Mouse (Mus musculus) heart, embryonic 14.5 days (tissue): Measurements from ENCODE around the gene Stfa3. TPM values are rescaled to one million over a fixed set of nuclear protein-coding genes. Genes with fewer than 3 reads are reported as not detected.

ENCODE experiments used
- ATAC-seq: fragments of 200-750 bp; cut with Nextera tagmentation; 2 replicates; pipeline ENCODE4 v1.8.0; 2017; ENCODE audit warnings: low read depth, moderate TSS enrichment; ENCODE audit not compliant: insufficient number of reproducible peaks, insufficient read depth, low FRiP score
- H3K27ac ChIP-seq, 2 experiments: fragments of 200-500 bp in 1 of 2; fragments of 300-500 bp in 1 of 2; sonication (generic) in 1 of 2; replicated peaks in 1 of 2; 2 replicates each; pipeline ENCODE4 v1.5.1; 2012 to 2014; ENCODE audit warnings: low read depth in 2 of 2, low read length in 2 of 2, control low read depth in 1 of 2, mild to moderate bottlenecking in 1 of 2, mixed read lengths in 1 of 2; ENCODE audit not compliant: control insufficient read depth in 1 of 2, insufficient read depth in 1 of 2
- H3K27me3 ChIP-seq: fragments of 300-500 bp; sonication (generic); 2 replicates; pipeline ENCODE4 v1.6.1; 2014; ENCODE audit warnings: mild to moderate bottlenecking, low read length, control low read depth; ENCODE audit not compliant: control insufficient read depth, insufficient read depth
- H3K36me3 ChIP-seq: fragments of 300-500 bp; sonication (generic); 2 replicates; pipeline ENCODE4 v1.6.1; 2014; ENCODE audit warnings: mild to moderate bottlenecking, control low read depth, low read length, mixed read lengths; ENCODE audit not compliant: control insufficient read depth, insufficient read depth
- H3K4me1 ChIP-seq, 2 experiments: fragments of 200-500 bp in 1 of 2; fragments of 300-500 bp in 1 of 2; sonication (generic) in 1 of 2; 2 replicates each; pipeline ENCODE4 v1.6.1; 2012 to 2014; ENCODE audit warnings: low read length in 2 of 2, control low read depth in 1 of 2, mixed read lengths in 1 of 2; ENCODE audit not compliant: control insufficient read depth in 2 of 2, insufficient read depth in 2 of 2
- H3K4me2 ChIP-seq: fragments of 300-500 bp; sonication (generic); 2 replicates; pipeline ENCODE4 v1.6.1; 2014; ENCODE audit warnings: mild to moderate bottlenecking, low read length
- H3K4me3 ChIP-seq, 2 experiments: fragments of 200-500 bp in 1 of 2; fragments of 300-500 bp in 1 of 2; sonication (generic) in 1 of 2; 2 replicates each; pipeline ENCODE4 v1.5.1; 2012 to 2014; ENCODE audit warnings: low read length in 2 of 2, mild to moderate bottlenecking in 2 of 2, control low read depth in 1 of 2, low read depth in 1 of 2, moderate library complexity in 1 of 2; ENCODE audit not compliant: control insufficient read depth in 1 of 2, insufficient read depth in 1 of 2
- H3K9ac ChIP-seq: fragments of 300-500 bp; sonication (generic); 2 replicates; pipeline ENCODE4 v1.6.1; 2014; ENCODE audit warnings: mild to moderate bottlenecking, low read length
- H3K9me3 ChIP-seq: fragments of 300-500 bp; sonication (generic); 2 replicates; pipeline ENCODE4 v1.6.1; 2016; ENCODE audit warnings: low read length, control low read depth; ENCODE audit not compliant: control insufficient read depth
- WGBS: fragments of 180-500 bp; shearing (Covaris S2); extraction: QIAGEN DNeasy Blood & Tissue Kit; methylation state at CpG from one replicate; pipeline ENCODE4 v1.1.7; 2014; 5-methylcytosine and 5-hydroxymethylcytosine counted together
- polyA plus RNA-seq: library from polyadenylated mRNA; unstranded; fragments of >200 nt; fragmentation: Nextera tagmentation; extraction: Ambion mirVana; gene quantifications from 2 replicates; pipeline ENCODE4 v1.2.1, GENCODE M21; 2014

Stfa3 gene
- polyA plus RNA-seq: not detected in 2 replicates

GRCm38 (mm10) chr16:36455342-36455802 is at the start of gene Stfa3:
Gene Stfa3, minus strand, starts transcription at chr16:36455392.
- Histone ChIP-seq H3K9me3 (no peaks in the 10 kb centered on the region), H3K36me3 (no peaks in the 10 kb centered on the region), H3K27ac (no peak within 1 kb of the TSS), H3K4me1 (no peaks in the 10 kb centered on the region), H3K4me3 (no peak within 1 kb of the TSS), H3K9ac (no peak within 1 kb of the TSS), H3K27me3 (no peaks in the 10 kb centered on the region), H3K4me2 (no peak within 1 kb of the TSS)
- 72% methylated on average over 4 of the region's 4 CpGs for WGBS
- ATAC-seq: no peak

- no peaks in the 10 kb centered on the region for H3K4me1 ChIP-seq
- 67% methylated on average over 2 of the region's 2 CpGs for WGBS
- no peaks in the 10 kb centered on the region for H3K27me3 ChIP-seq
- H3K4me3 ChIP-seq: no peak overlapping the region
- no peak overlapping the region for H3K4me2 ChIP-seq
- H3K9me3 ChIP-seq: no peaks in the 10 kb centered on the region
- no peak for ATAC-seq
- no peak overlapping the region for H3K27ac ChIP-seq
- H3K36me3 ChIP-seq: no peaks in the 10 kb centered on the region
- no peak overlapping the region for H3K9ac ChIP-seq
Measured at GRCm38 (mm10) chr16:36502286-36502685, 47.1 kb upstream of the Stfa3 start.

GRCm38 (mm10) chr16:36492420-36492819 is 37.2 kb upstream of the Stfa3 start:
- 73% methylated on average over 1 of the region's 1 CpGs for WGBS
- Histone ChIP-seq H3K9ac (no peak overlapping the region), H3K36me3 (no peaks in the 10 kb centered on the region), H3K27me3 (no peaks in the 10 kb centered on the region), H3K4me3 (no peak overlapping the region), H3K27ac (no peak overlapping the region), H3K9me3 (no peaks in the 10 kb centered on the region), H3K4me2 (no peak overlapping the region), H3K4me1 (no peaks in the 10 kb centered on the region)
- no peak for ATAC-seq

GRCm38 (mm10) chr16:36476866-36477265 is 21.7 kb upstream of the Stfa3 start:
- Histone ChIP-seq H3K27ac (no peak overlapping the region), H3K9ac (no peak overlapping the region), H3K4me1 (no peaks in the 10 kb centered on the region), H3K4me2 (no peak overlapping the region), H3K36me3 (no peaks in the 10 kb centered on the region), H3K9me3 (no peaks in the 10 kb centered on the region), H3K27me3 (no peaks in the 10 kb centered on the region), H3K4me3 (no peak overlapping the region)
- whole genome bisulfite sequencing: 72% methylated on average over 9 of the region's 9 CpGs
- ATAC-seq: no peak

- Histone ChIP-seq H3K4me1 (no peaks in the 10 kb centered on the region), H3K4me2 (no peak overlapping the region), H3K36me3 (no peaks in the 10 kb centered on the region), H3K9ac (no peak overlapping the region), H3K27ac (no peak overlapping the region), H3K9me3 (no peaks in the 10 kb centered on the region), H3K4me3 (no peak overlapping the region), H3K27me3 (no peaks in the 10 kb centered on the region)
- WGBS: 90% methylated on average over 3 of the region's 3 CpGs
- ATAC-seq: no peak
Measured at GRCm38 (mm10) chr16:36475530-36475929, 20.3 kb upstream of the Stfa3 start.

GRCm38 (mm10) chr16:36474849-36475248 is 19.7 kb upstream of the Stfa3 start:
- no peak overlapping the region for H3K9ac ChIP-seq
- H3K4me2 ChIP-seq: no peak overlapping the region
- H3K4me1 ChIP-seq: no peaks in the 10 kb centered on the region
- H3K9me3 ChIP-seq: no peaks in the 10 kb centered on the region
- WGBS: 61% methylated on average over 2 of the region's 2 CpGs
- no peaks in the 10 kb centered on the region for H3K27me3 ChIP-seq
- no peak overlapping the region for H3K27ac ChIP-seq
- no peaks in the 10 kb centered on the region for H3K36me3 ChIP-seq
- H3K4me3 ChIP-seq: no peak overlapping the region
- ATAC-seq: no peak

- no peaks in the 10 kb centered on the region for H3K36me3 ChIP-seq
- 0 out of 2 replicates have a peak, but pooled peaks cover 2% of the 10 kb centered on the region for H3K9me3 ChIP-seq
- no peak overlapping the region for H3K4me3 ChIP-seq
- H3K4me2 ChIP-seq: no peak overlapping the region
- no peaks in the 10 kb centered on the region for H3K4me1 ChIP-seq
- WGBS: 43% methylated on average over 17 of the region's 17 CpGs
- H3K27me3 ChIP-seq: no peaks in the 10 kb centered on the region
- no peak for ATAC-seq
- no peak overlapping the region for H3K9ac ChIP-seq
- H3K27ac ChIP-seq: no peak overlapping the region
Measured at GRCm38 (mm10) chr16:36473217-36474216, 18.3 kb upstream of the Stfa3 start.
